Mouse (Mus musculus) liver, embryonic 14.5 days (tissue): ENCODE results near the gene Olfr1325. TPM values are rescaled to one million over a fixed set of nuclear protein-coding genes. Genes with fewer than 3 reads are reported as not detected.
"Not testable (repeated sequence)": the region's sequence is repeated elsewhere in the genome, so short reads cannot be mapped to it uniquely, and the experiment has no call there.

Source experiments
- ATAC-seq: fragments of 200-750 bp; cut with Nextera tagmentation; 2 replicates; pipeline ENCODE4 v1.8.0; 2017; ENCODE audit warnings: moderate number of reproducible peaks, mild to moderate bottlenecking, moderate library complexity; ENCODE audit not compliant: insufficient read depth
- DNase-seq, 3 experiments: peaks; one replicate each; pipeline ENCODE4 v3.0.0-alpha.2; 2012 to 2013; ENCODE audit warnings: low read depth in 3 of 3, low spot score in 3 of 3
- H3K27ac ChIP-seq: fragments of 300-500 bp; sonication (generic); 2 replicates; pipeline ENCODE4 v1.5.1; 2014; ENCODE audit warnings: moderate library complexity, mild to moderate bottlenecking, control low read depth, inconsistent platforms
- H3K27me3 ChIP-seq: fragments of 300-500 bp; sonication (generic); 2 replicates; pipeline ENCODE4 v1.6.1; 2014; ENCODE audit warnings: mild to moderate bottlenecking, low read length, moderate library complexity; ENCODE audit not compliant: control insufficient read depth, insufficient read depth
- H3K36me3 ChIP-seq: fragments of 300-500 bp; sonication (generic); replicated peaks from 2 replicates; pipeline ENCODE4 v1.6.1; 2014; ENCODE audit warnings: low read depth; ENCODE audit not compliant: control insufficient read depth, insufficient read depth
- H3K4me1 ChIP-seq, 2 experiments: fragments of 200-500 bp in 1 of 2; fragments of 300-500 bp in 1 of 2; sonication (generic) in 1 of 2; replicated peaks; 2 replicates each; pipeline ENCODE4 v1.6.1; 2012 to 2014; ENCODE audit warnings: antibody characterized with exemption in 1 of 2, inconsistent platforms in 1 of 2, low read length in 1 of 2; ENCODE audit not compliant: control insufficient read depth in 2 of 2, insufficient read depth in 2 of 2
- H3K4me2 ChIP-seq: fragments of 300-500 bp; sonication (generic); 2 replicates; pipeline ENCODE4 v1.6.1; 2014; ENCODE audit warnings: low read depth, mild to moderate bottlenecking, control low read depth, moderate library complexity
- H3K4me3 ChIP-seq, 2 experiments: fragments of 200-500 bp in 1 of 2; fragments of 300-500 bp in 1 of 2; sonication (generic) in 1 of 2; 2 replicates each; pipeline ENCODE4 v1.5.1; 2012 to 2014; ENCODE audit warnings: low read depth in 2 of 2, low read length in 2 of 2, mild to moderate bottlenecking in 2 of 2, control low read depth in 1 of 2, inconsistent platforms in 1 of 2, moderate library complexity in 1 of 2; ENCODE audit not compliant: insufficient read depth in 1 of 2
- H3K9ac ChIP-seq: fragments of 300-500 bp; sonication (generic); replicated peaks from 2 replicates; pipeline ENCODE4 v1.6.1; 2014; ENCODE audit warnings: mild to moderate bottlenecking, control low read depth, moderate library complexity
- H3K9me3 ChIP-seq: fragments of 300-500 bp; sonication (generic); 2 replicates; pipeline ENCODE4 v1.6.1; 2016; ENCODE audit warnings: low read length, mixed read lengths; ENCODE audit not compliant: control insufficient read depth
- CTCF ChIP-seq: IDR thresholded peaks from 2 replicates; pipeline ENCODE4 v1.5.1; 2016; ENCODE audit warnings: antibody characterized with exemption, low read depth, control low read depth
- EP300 ChIP-seq: IDR thresholded peaks from 2 replicates; pipeline ENCODE4 v1.6.1; 2016; ENCODE audit warnings: antibody characterized with exemption, low read depth
- WGBS: fragments of 180-500 bp; shearing (Covaris S2); extraction: QIAGEN DNeasy Blood & Tissue Kit; methylation state at CpG from one replicate; pipeline ENCODE4 v1.1.7; 2014; ENCODE audit not compliant: insufficient replicate concordance; 5-methylcytosine and 5-hydroxymethylcytosine counted together
- polyA plus RNA-seq, 2 experiments: library from polyadenylated mRNA; depleted of rRNA in 1 of 2; stranded (reverse) in 1 of 2; unstranded in 1 of 2; fragments of >200 nt; fragmentation: Nextera tagmentation in 1 of 2; extraction: Ambion mirVana in 1 of 2; gene quantifications; 2 replicates each; pipeline versions ENCODE4 v1.2.1 to v1.2.3; 2012 to 2014

The Olfr1325 gene
- not detected in 2 replicates for polyA plus RNA-seq (2012; rRNA removed)
- polyA plus RNA-seq (2014; fragmentation: Nextera tagmentation; extraction: Ambion mirVana) = not detected in 2 replicates

- Histone ChIP-seq H3K36me3 (no peaks in the 10 kb centered on the region), H3K4me2 (no peak within 1 kb of the TSS), H3K9me3 (no peaks in the 10 kb centered on the region), H3K27ac (no peak within 1 kb of the TSS), H3K4me3 (no peak within 1 kb of the TSS), H3K27me3 (no peaks in the 10 kb centered on the region), H3K4me1 (no peaks in the 10 kb centered on the region), H3K9ac (no peak within 1 kb of the TSS)
- TF ChIP-seq EP300 = no peak
- TF ChIP-seq CTCF = no peak
- DNase-seq = no peak
- 66% methylated on average over 2 of the region's 2 CpGs for WGBS
- no peak for ATAC-seq
Measured at GRCm38 (mm10) chrX:74592379-74592778, at the start of gene Olfr1325. TSS of gene Olfr1325 (plus strand) at chrX:74592679.

- H3K4me3 ChIP-seq = no peak within 1 kb of the TSS
Measured at GRCm38 (mm10) chrX:74574788-74575187, 17.7 kb upstream of the Olfr1325 start, which contains the start of gene Olfr1326-ps1. TSS of gene Olfr1326-ps1 (minus strand) at chrX:74574888.

GRCm38 (mm10) chrX:74645466-74646323 lies 53.2 kb downstream of the Olfr1325 start, which contains the start of gene Gm5640:
TSS of gene Gm5640 (minus strand) at chrX:74645635.
- not testable (repeated sequence) for DNase-seq, H3K9ac ChIP-seq, H3K36me3 ChIP-seq, H3K9me3 ChIP-seq, H3K4me2 ChIP-seq, H3K4me3 ChIP-seq, H3K4me1 ChIP-seq, H3K27me3 ChIP-seq, ATAC-seq, H3K27ac ChIP-seq
- 58% methylated on average over 1 of the region's 5 CpGs for WGBS

More at GRCm38 (mm10) chrX:74574788-74575187, 17.7 kb upstream of the Olfr1325 start, which contains the start of gene Olfr1326-ps1:
- Histone ChIP-seq H3K36me3 (no peaks in the 10 kb centered on the region), H3K9me3 (no peaks in the 10 kb centered on the region), H3K27ac (no peak within 1 kb of the TSS), H3K4me2 (no peak within 1 kb of the TSS), H3K9ac (no peak within 1 kb of the TSS), H3K4me1 (no peaks in the 10 kb centered on the region), H3K27me3 (no peaks in the 10 kb centered on the region)
- DNase-seq (no peak), ATAC-seq (no peak)
- TF ChIP-seq EP300 = no peak
- no peak for TF ChIP-seq CTCF

GRCm38 (mm10) chrX:74646393-74646792 lies 53.9 kb downstream of the Olfr1325 start:
- not testable (repeated sequence) for ATAC-seq, DNase-seq, H3K9ac ChIP-seq, H3K27ac ChIP-seq, H3K36me3 ChIP-seq, H3K27me3 ChIP-seq, H3K9me3 ChIP-seq, H3K4me3 ChIP-seq, H3K4me2 ChIP-seq, H3K4me1 ChIP-seq
- WGBS = no CpG with 5 or more reads among the region's 1 CpGs

Other genes with a start within 250 kb of the Olfr1325 start
- gene Lage3, start 239.1 kb upstream of the Olfr1325 start, polyA plus RNA-seq (2012; rRNA removed) = 51.9 and 55.2 TPM in 2 replicates
- gene Lage3, start 239.1 kb upstream of the Olfr1325 start, polyA plus RNA-seq (2014; fragmentation: Nextera tagmentation; extraction: Ambion mirVana) = 56.1 and 57.5 TPM in 2 replicates
- gene Ubl4a, start 219.5 kb upstream of the Olfr1325 start, polyA plus RNA-seq (2012; rRNA removed) = 19.2 and 19.7 TPM in 2 replicates
- gene Ubl4a, start 219.5 kb upstream of the Olfr1325 start, polyA plus RNA-seq (2014; fragmentation: Nextera tagmentation; extraction: Ambion mirVana) = 45.5 and 49.1 TPM in 2 replicates
- gene Slc10a3, start 219.3 kb upstream of the Olfr1325 start, polyA plus RNA-seq (2012; rRNA removed) = 4.5 and 5.1 TPM in 2 replicates
- gene Slc10a3, start 219.3 kb upstream of the Olfr1325 start, polyA plus RNA-seq (2014; fragmentation: Nextera tagmentation; extraction: Ambion mirVana) = 6.5 and 6.9 TPM in 2 replicates
- gene Fam3a, start 199.4 kb upstream of the Olfr1325 start, polyA plus RNA-seq (2012; rRNA removed) = 7.5 and 7.8 TPM in 2 replicates
- 7.1 and 7.5 TPM in 2 replicates for gene Fam3a, start 199.4 kb upstream of the Olfr1325 start, polyA plus RNA-seq (2014; fragmentation: Nextera tagmentation; extraction: Ambion mirVana)
- 6.9 and 13.2 TPM in 2 replicates for gene Ikbkg, start 199.4 kb upstream of the Olfr1325 start, polyA plus RNA-seq (2012; rRNA removed)
- 18.5 and 23.0 TPM in 2 replicates for gene Ikbkg, start 199.4 kb upstream of the Olfr1325 start, polyA plus RNA-seq (2014; fragmentation: Nextera tagmentation; extraction: Ambion mirVana)
- gene G6pdx, start 163.5 kb upstream of the Olfr1325 start, polyA plus RNA-seq (2012; rRNA removed) = 26.3 and 28.7 TPM in 2 replicates
- gene G6pdx, start 163.5 kb upstream of the Olfr1325 start, polyA plus RNA-seq (2014; fragmentation: Nextera tagmentation; extraction: Ambion mirVana) = 44.7 and 49.5 TPM in 2 replicates
- not detected in 2 replicates for gene Gm6880, start 111.3 kb upstream of the Olfr1325 start, polyA plus RNA-seq (2012; rRNA removed)
- gene Gm6880, start 111.3 kb upstream of the Olfr1325 start, polyA plus RNA-seq (2014; fragmentation: Nextera tagmentation; extraction: Ambion mirVana) = not detected in 2 replicates
- not detected in 2 replicates for gene Olfr1326-ps1, start 17.8 kb upstream of the Olfr1325 start, polyA plus RNA-seq (2012; rRNA removed)
- gene Olfr1326-ps1, start 17.8 kb upstream of the Olfr1325 start, polyA plus RNA-seq (2014; fragmentation: Nextera tagmentation; extraction: Ambion mirVana) = not detected in 2 replicates
- gene Gm5640, start 53.0 kb downstream of the Olfr1325 start, polyA plus RNA-seq (2012; rRNA removed) = not detected in 2 replicates
- not detected in 2 replicates for gene Gm5640, start 53.0 kb downstream of the Olfr1325 start, polyA plus RNA-seq (2014; fragmentation: Nextera tagmentation; extraction: Ambion mirVana)
- gene Gm6890, start 148.2 kb downstream of the Olfr1325 start, polyA plus RNA-seq (2012; rRNA removed) = not detected in 2 replicates
- not detected in 2 replicates for gene Gm6890, start 148.2 kb downstream of the Olfr1325 start, polyA plus RNA-seq (2014; fragmentation: Nextera tagmentation; extraction: Ambion mirVana)
- not detected in 2 replicates for gene Gm5936, start 244.5 kb downstream of the Olfr1325 start, polyA plus RNA-seq (2012; rRNA removed)
- gene Gm5936, start 244.5 kb downstream of the Olfr1325 start, polyA plus RNA-seq (2014; fragmentation: Nextera tagmentation; extraction: Ambion mirVana) = not detected in 2 replicates